Mouse (Mus musculus): Measurements from ENCODE around the gene Hsd11b1. TPM values are rescaled to one million over a fixed set of nuclear protein-coding genes. Genes with fewer than 3 reads are reported as not detected.
"Not testable (repeated sequence)": the region's sequence is repeated elsewhere in the genome, so short reads cannot be mapped to it uniquely, and the experiment has no call there.

Hsd11b1 gene
- polyA plus RNA-seq, 1 experiment from 2014 or later, result 184 TPM

DNA sequence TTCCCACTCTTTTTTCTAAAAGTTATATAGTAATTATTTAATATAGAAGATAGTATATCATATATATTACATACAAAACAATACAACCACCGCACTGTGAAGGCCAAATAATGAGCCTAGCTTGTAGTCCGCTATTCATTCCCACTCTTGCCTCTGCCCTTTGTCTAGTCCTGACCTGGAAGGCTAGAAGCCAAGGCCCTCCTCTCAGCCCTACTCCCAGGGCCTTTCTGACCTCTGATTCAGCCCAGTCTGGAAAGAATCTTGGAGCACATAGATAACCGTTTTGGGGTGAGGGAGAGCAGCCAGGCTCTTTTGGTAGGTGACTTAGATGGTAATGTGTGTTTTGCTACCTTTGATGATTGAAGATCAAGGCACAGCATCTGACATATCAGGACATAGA, 30.1 kb upstream of the Hsd11b1 start:
- no peak for ATAC-seq
- H3K9ac ChIP-seq (replicated peaks; ENCODE audit: low read depth), result no peak overlapping the region
- H3K9me3 ChIP-seq (ENCODE audit: low read length), result no peaks in the 10 kb centered on the region
- H3K4me1 ChIP-seq (ENCODE audit: insufficient read depth, low read depth, low read length), result no peaks in the 10 kb centered on the region
- H3K4me2 ChIP-seq (replicated peaks; ENCODE audit: low read depth, low read length), result no peak overlapping the region
- no peaks in the 10 kb centered on the region for H3K36me3 ChIP-seq (ENCODE audit: insufficient read depth, low read length)
- TF ChIP-seq CTCF (IDR thresholded peaks at IDR 0.05) (no peak), EP300 (IDR thresholded peaks at IDR 0.05) (no peak)
- no peak overlapping the region for H3K27ac ChIP-seq (ENCODE audit: low read length)
- H3K27me3 ChIP-seq (replicated peaks; ENCODE audit: insufficient read depth, low read length), result no peaks in the 10 kb centered on the region
- no peak for DNase-seq (ENCODE audit: low spot score)
- 82% methylated on average over 3 of the region's 3 CpGs for WGBS
- H3K4me3 ChIP-seq (ENCODE audit: low read depth, low read length), result no peak overlapping the region

DNA sequence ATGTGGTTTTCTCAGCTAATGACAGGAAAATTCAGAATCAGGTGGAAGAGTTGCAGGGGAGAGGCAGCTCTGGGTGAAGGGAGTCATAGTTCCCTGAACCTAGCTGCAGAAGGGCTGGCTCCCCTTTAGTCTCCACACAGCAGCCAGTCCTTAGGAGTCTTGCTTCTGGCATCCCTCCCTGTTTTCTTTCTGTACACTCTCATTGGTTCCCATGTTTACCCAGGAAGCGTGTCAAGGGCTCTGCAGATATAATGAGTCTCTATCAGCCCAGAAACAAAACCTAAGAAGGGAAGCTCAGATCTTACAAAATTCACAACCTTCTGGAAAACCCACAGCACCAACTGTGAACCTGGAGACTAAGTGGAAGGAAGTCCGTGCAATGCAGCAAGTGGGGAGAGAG, 29.2 kb upstream of the Hsd11b1 start:
- no peak for TF ChIP-seq CTCF (IDR thresholded peaks at IDR 0.05)
- TF ChIP-seq EP300 (IDR thresholded peaks at IDR 0.05), result no peak
- H3K27ac ChIP-seq (ENCODE audit: low read length), result no peak overlapping the region
- H3K9ac ChIP-seq (replicated peaks; ENCODE audit: low read depth), result no peak overlapping the region
- WGBS, result 18% methylated on average over 2 of the region's 2 CpGs
- H3K4me3 ChIP-seq (ENCODE audit: low read depth, low read length), result no peak overlapping the region
- H3K27me3 ChIP-seq (replicated peaks; ENCODE audit: insufficient read depth, low read length), result no peaks in the 10 kb centered on the region
- no peaks in the 10 kb centered on the region for H3K9me3 ChIP-seq (ENCODE audit: low read length)
- H3K4me1 ChIP-seq (ENCODE audit: insufficient read depth, low read depth, low read length), result no peaks in the 10 kb centered on the region
- ATAC-seq, result peak; percentile 68; the same call in 1 of the 2 replicates
- no peaks in the 10 kb centered on the region for H3K36me3 ChIP-seq (ENCODE audit: insufficient read depth, low read length)
- peak; percentile 49 for DNase-seq (ENCODE audit: low spot score)
- H3K4me2 ChIP-seq (replicated peaks; ENCODE audit: low read depth, low read length), result no peak overlapping the region

- TF ChIP-seq CTCF (IDR thresholded peaks at IDR 0.05) (no peak), EP300 (IDR thresholded peaks at IDR 0.05) (no peak)
- Histone ChIP-seq H3K36me3 (ENCODE audit: insufficient read depth, low read length) (no peaks in the 10 kb centered on the region), H3K9ac (replicated peaks; ENCODE audit: low read depth) (no peak overlapping the region), H3K27me3 (replicated peaks; ENCODE audit: insufficient read depth, low read length) (no peaks in the 10 kb centered on the region), H3K27ac (ENCODE audit: low read length) (no peak overlapping the region), H3K4me3 (ENCODE audit: low read depth, low read length) (no peak overlapping the region), H3K4me1 (ENCODE audit: insufficient read depth, low read depth, low read length) (no peaks in the 10 kb centered on the region), H3K4me2 (replicated peaks; ENCODE audit: low read depth, low read length) (no peak overlapping the region), H3K9me3 (ENCODE audit: low read length) (no peaks in the 10 kb centered on the region)
- ATAC-seq, result no peak
- DNase-seq (ENCODE audit: low spot score), result no peak
These were observed 26.8 kb upstream of the Hsd11b1 start for GRCm38 (mm10) chr1:193290686-193291085.

- Histone ChIP-seq H3K4me3 (ENCODE audit: low read depth, low read length) (no peak overlapping the region), H3K27ac (ENCODE audit: low read length) (no peak overlapping the region), H3K9ac (replicated peaks; ENCODE audit: low read depth) (no peak overlapping the region), H3K4me1 (ENCODE audit: insufficient read depth, low read depth, low read length) (no peaks in the 10 kb centered on the region), H3K36me3 (ENCODE audit: insufficient read depth, low read length) (no peaks in the 10 kb centered on the region), H3K27me3 (replicated peaks; ENCODE audit: insufficient read depth, low read length) (no peaks in the 10 kb centered on the region), H3K9me3 (ENCODE audit: low read length) (no peaks in the 10 kb centered on the region), H3K4me2 (replicated peaks; ENCODE audit: low read depth, low read length) (no peak overlapping the region)
- 89% methylated on average over 5 of the region's 5 CpGs for WGBS
- ATAC-seq, result no peak
- no peak for DNase-seq (ENCODE audit: low spot score)
- TF ChIP-seq CTCF (IDR thresholded peaks at IDR 0.05), result no peak
- TF ChIP-seq EP300 (IDR thresholded peaks at IDR 0.05), result no peak
These were observed 26.0 kb upstream of the Hsd11b1 start for GRCm38 (mm10) chr1:193289914-193290313.

DNA sequence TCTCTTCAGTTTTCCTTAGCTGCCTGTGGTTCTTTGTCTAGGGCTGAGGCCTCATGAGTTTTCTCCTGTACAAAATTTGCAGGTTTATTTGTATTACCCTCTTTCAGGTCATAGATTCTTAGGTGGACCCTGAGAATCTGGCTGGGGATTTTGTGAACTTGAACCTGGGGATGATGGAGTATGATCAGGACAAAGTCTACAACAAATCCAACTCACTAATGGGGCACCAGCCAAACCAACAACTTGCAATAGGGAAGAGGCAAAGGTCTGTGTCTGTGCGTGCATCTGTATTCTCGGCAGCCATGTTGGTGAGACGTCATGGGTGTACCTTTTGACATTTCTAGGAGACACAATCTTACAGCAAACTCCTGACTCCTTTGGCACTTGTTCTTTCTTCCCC, 25.2 kb upstream of the Hsd11b1 start:
- Histone ChIP-seq H3K9ac (replicated peaks; ENCODE audit: low read depth) (no peak overlapping the region), H3K4me1 (ENCODE audit: insufficient read depth, low read depth, low read length) (no peaks in the 10 kb centered on the region), H3K27me3 (replicated peaks; ENCODE audit: insufficient read depth, low read length) (no peaks in the 10 kb centered on the region), H3K4me3 (ENCODE audit: low read depth, low read length) (no peak overlapping the region), H3K9me3 (ENCODE audit: low read length) (no peaks in the 10 kb centered on the region), H3K27ac (ENCODE audit: low read length) (no peak overlapping the region), H3K36me3 (ENCODE audit: insufficient read depth, low read length) (no peaks in the 10 kb centered on the region), H3K4me2 (replicated peaks; ENCODE audit: low read depth, low read length) (no peak overlapping the region)
- TF ChIP-seq EP300 (IDR thresholded peaks at IDR 0.05) (no peak), CTCF (IDR thresholded peaks at IDR 0.05) (no peak)
- 91% methylated on average over 3 of the region's 3 CpGs for WGBS
- no peak for DNase-seq (ENCODE audit: low spot score)
- no peak for ATAC-seq

GRCm38 (mm10) chr1:193287578-193287977, 23.7 kb upstream of the Hsd11b1 start:
- TF ChIP-seq CTCF (IDR thresholded peaks at IDR 0.05) (no peak), EP300 (IDR thresholded peaks at IDR 0.05) (no peak)
- Histone ChIP-seq H3K27ac (ENCODE audit: low read length) (no peak overlapping the region), H3K9me3 (ENCODE audit: low read length) (no peaks in the 10 kb centered on the region), H3K4me3 (ENCODE audit: low read depth, low read length) (no peak overlapping the region), H3K9ac (replicated peaks; ENCODE audit: low read depth) (no peak overlapping the region), H3K27me3 (replicated peaks; ENCODE audit: insufficient read depth, low read length) (no peaks in the 10 kb centered on the region), H3K4me1 (ENCODE audit: insufficient read depth, low read depth, low read length) (no peaks in the 10 kb centered on the region), H3K36me3 (ENCODE audit: insufficient read depth, low read length) (no peaks in the 10 kb centered on the region), H3K4me2 (replicated peaks; ENCODE audit: low read depth, low read length) (no peak overlapping the region)
- no peak for ATAC-seq
- no peak for DNase-seq (ENCODE audit: low spot score)
- WGBS, result 80% methylated on average over 2 of the region's 2 CpGs

DNA sequence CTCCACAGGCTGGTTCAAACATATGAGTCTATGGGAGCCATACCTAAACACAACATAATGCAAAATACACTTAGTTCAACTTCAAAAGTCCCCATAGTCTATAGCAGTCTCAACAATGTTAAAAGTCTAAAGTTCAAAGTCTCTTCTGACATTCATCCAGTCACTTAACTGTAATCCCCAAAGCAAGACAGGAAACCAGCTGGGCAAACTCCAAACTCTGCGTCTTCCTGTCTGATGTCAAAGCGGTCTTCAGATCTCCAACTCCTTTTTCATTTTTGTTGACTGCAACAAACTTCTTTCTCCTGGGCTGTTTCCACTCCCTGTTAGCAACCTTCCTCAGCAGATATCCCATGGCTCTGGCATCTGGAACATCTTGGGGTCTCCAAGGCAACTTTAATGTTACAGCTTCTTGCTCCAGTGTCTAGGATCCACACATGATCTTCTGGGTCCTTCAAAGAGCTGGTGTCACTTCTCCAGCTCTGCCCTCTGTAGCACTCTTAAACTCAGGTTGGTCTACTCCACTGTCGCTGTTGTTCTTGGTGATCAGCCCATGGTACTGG, 22.0 kb upstream of the Hsd11b1 start:
- 73% methylated on average over 3 of the region's 3 CpGs for WGBS
- not testable (repeated sequence) for H3K4me1 ChIP-seq (ENCODE audit: insufficient read depth, low read depth, low read length); H3K36me3 ChIP-seq (ENCODE audit: insufficient read depth, low read length)

More for the DNA sequence above, 22.0 kb upstream of the Hsd11b1 start:
- not testable (repeated sequence) for ATAC-seq; H3K4me3 ChIP-seq (ENCODE audit: low read depth, low read length); H3K4me2 ChIP-seq (replicated peaks; ENCODE audit: low read depth, low read length); DNase-seq (ENCODE audit: low spot score); H3K27ac ChIP-seq (ENCODE audit: low read length); H3K9ac ChIP-seq (replicated peaks; ENCODE audit: low read depth); H3K27me3 ChIP-seq (replicated peaks; ENCODE audit: insufficient read depth, low read length); H3K9me3 ChIP-seq (ENCODE audit: low read length)
